Mouse (Mus musculus): Measurements from ENCODE around the gene Pde4b.

Pde4b gene

GRCm38 (mm10) chr4:102574666-102575254 is 487.4 kb downstream of the Pde4b start:
- no peak for DNase-seq (ENCODE audit: extremely low spot score)

GRCm38 (mm10) chr4:102576109-102576508 is 488.8 kb downstream of the Pde4b start:
- no peak for DNase-seq (ENCODE audit: extremely low spot score)

- no peak for DNase-seq (ENCODE audit: extremely low spot score)
Observed at GRCm38 (mm10) chr4:102577636-102578035, 490.3 kb downstream of the Pde4b start.

GRCm38 (mm10) chr4:102579051-102579450 is 491.7 kb downstream of the Pde4b start:
- no peak for DNase-seq (ENCODE audit: extremely low spot score)

- DNase-seq (ENCODE audit: extremely low spot score), result no peak
Observed at GRCm38 (mm10) chr4:102579746-102580145, 492.4 kb downstream of the Pde4b start.

GRCm38 (mm10) chr4:102582165-102582749 is 494.9 kb downstream of the Pde4b start:
- no peak for DNase-seq (ENCODE audit: extremely low spot score)

GRCm38 (mm10) chr4:102582963-102583362 is 495.6 kb downstream of the Pde4b start:
- DNase-seq (ENCODE audit: extremely low spot score), result no peak

- DNase-seq (ENCODE audit: extremely low spot score), result no peak
Observed at GRCm38 (mm10) chr4:102583469-102583868, 496.1 kb downstream of the Pde4b start.

GRCm38 (mm10) chr4:102584601-102585265 is 497.4 kb downstream of the Pde4b start:
- no peak for DNase-seq (ENCODE audit: extremely low spot score)

- DNase-seq (ENCODE audit: extremely low spot score), result no peak
Observed at GRCm38 (mm10) chr4:102585541-102585940, 498.2 kb downstream of the Pde4b start.

- no peak for DNase-seq (ENCODE audit: extremely low spot score)
Observed at GRCm38 (mm10) chr4:102586787-102587186, 499.4 kb downstream of the Pde4b start.

GRCm38 (mm10) chr4:102588668-102589455 is 501.5 kb downstream of the Pde4b start:
- DNase-seq (ENCODE audit: extremely low spot score), result no peak

- DNase-seq (ENCODE audit: extremely low spot score), result peak; percentile 55
Observed at GRCm38 (mm10) chr4:102589537-102590031, 502.2 kb downstream of the Pde4b start.

- DNase-seq (ENCODE audit: extremely low spot score), result no peak
Observed at GRCm38 (mm10) chr4:102591798-102592197, 504.5 kb downstream of the Pde4b start.

- no peak for DNase-seq (ENCODE audit: extremely low spot score)
Observed at GRCm38 (mm10) chr4:102592541-102592940, 505.2 kb downstream of the Pde4b start.

- no peak for DNase-seq (ENCODE audit: extremely low spot score)
Observed at GRCm38 (mm10) chr4:102593631-102594030, 506.3 kb downstream of the Pde4b start.

GRCm38 (mm10) chr4:102594506-102594905 is 507.2 kb downstream of the Pde4b start:
- no peak for DNase-seq (ENCODE audit: extremely low spot score)

GRCm38 (mm10) chr4:102603968-102604367 is 516.6 kb downstream of the Pde4b start:
- DNase-seq (ENCODE audit: extremely low spot score), result no peak

GRCm38 (mm10) chr4:102605231-102605630 is 517.9 kb downstream of the Pde4b start:
- DNase-seq (ENCODE audit: extremely low spot score), result no peak

GRCm38 (mm10) chr4:102605722-102606341 is 518.5 kb downstream of the Pde4b start:
- DNase-seq (ENCODE audit: extremely low spot score), result no peak

GRCm38 (mm10) chr4:102606825-102607224 is 519.5 kb downstream of the Pde4b start:
- no peak for DNase-seq (ENCODE audit: extremely low spot score)
